Mouse (Mus musculus): Measurements from ENCODE around the gene Micall2. TPM values are rescaled to one million over a fixed set of nuclear protein-coding genes. Genes with fewer than 3 reads are reported as not detected.

Micall2 gene
- polyA plus RNA-seq, 1 experiment from 2014 or later = 3.5 TPM

DNA sequence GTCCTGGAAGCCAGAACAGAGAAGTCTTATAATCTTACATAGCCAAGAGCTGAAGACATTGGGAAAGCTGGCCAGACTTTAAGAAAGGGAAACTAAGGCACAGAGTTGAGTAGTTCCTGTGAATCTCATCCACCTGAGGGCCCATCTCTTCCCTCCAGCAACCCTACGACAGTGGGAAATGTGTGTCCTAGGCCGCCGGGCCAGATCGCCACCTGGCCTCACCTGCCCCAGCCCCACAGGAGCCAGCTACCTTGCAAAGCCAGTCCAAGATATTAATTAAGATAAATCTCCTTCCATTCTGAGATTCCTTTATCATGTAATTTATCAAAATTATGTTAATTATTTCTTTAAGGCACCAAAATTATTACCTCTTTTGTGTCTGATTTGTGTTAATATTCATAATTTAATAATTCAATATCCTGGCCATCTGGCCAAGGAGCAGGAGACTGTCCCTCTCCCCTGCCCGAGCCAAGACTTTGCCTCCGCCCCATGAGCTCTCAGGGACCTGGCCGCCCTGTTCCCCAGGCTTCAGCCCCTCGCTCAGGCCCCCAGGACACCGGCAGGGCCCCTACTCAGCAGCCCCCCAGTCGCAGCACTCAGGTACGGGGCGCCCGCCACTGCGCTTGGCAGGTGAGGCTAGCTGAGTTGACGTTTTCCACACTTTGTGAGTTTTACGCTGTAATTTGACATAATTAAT is 41.7 kb downstream of the Micall2 start:
- Histone ChIP-seq H3K4me3 (no peak overlapping the region), H3K9ac (no peak overlapping the region), H3K36me3 (no peaks in the 10 kb centered on the region), H3K4me2 (peak overlapping the region; percentile 24; the same call in 1 of the 2 replicates), H3K9me3 (no peaks in the 10 kb centered on the region), H3K4me1 (peaks cover 6% of the 10 kb centered on the region; the same call in 1 of the 2 replicates), H3K27ac (no peak overlapping the region), H3K27me3 (no peaks in the 10 kb centered on the region)
- ATAC-seq (ENCODE audit: borderline replicate concordance, extremely low read depth, low FRiP score, low TSS enrichment) = no peak
- 47% methylated on average over 16 of the region's 16 CpGs for WGBS

DNA sequence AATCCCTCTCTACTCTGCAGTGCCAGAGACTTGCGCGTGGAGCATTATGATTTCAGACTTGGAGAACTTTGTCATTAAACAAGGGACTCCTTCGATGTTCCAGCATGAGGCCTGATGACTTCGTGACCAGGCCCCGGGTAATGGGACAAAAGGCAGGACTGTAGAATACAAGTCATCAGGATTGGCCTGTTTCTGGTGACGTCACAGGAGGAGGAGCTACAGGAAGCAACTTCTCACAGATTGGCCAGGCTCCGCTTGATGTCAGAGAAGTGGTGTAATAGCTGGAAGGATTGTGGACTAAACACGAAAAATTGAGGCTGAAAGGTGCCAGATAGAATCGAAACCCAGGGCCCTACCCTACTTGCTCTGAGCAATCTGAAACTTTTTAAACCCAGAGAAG is 45.3 kb downstream of the Micall2 start:
- Histone ChIP-seq H3K27ac (no peak overlapping the region), H3K36me3 (no peaks in the 10 kb centered on the region), H3K27me3 (no peaks in the 10 kb centered on the region), H3K4me1 (peaks cover 17% of the 10 kb centered on the region; the same call in 1 of the 2 replicates), H3K9ac (no peak overlapping the region), H3K4me2 (no peak overlapping the region), H3K9me3 (no peaks in the 10 kb centered on the region), H3K4me3 (no peak overlapping the region)
- no peak for ATAC-seq (ENCODE audit: borderline replicate concordance, extremely low read depth, low FRiP score, low TSS enrichment)
- 74% methylated on average over 9 of the region's 9 CpGs for WGBS

DNA sequence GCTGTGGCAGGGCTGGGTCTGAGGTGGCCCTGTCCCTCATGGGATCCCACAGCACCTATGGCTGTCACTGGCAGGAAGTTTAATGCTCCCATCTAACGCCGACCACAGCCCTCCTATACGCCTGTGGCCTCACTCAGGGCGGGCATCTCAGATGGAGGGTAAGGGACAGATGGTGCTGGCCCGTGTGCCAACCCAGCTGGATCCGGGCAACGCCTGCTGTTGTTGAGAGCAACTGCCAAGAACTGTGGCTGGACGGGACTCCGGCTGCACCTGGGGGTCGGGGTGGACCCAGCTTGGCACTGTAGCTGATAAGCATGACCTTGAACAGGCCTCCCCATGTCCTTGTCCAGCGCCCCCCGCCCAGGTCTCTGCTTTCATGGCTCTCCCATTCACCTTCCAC is 47.8 kb downstream of the Micall2 start:
- H3K27me3 ChIP-seq = peaks cover 13% of the 10 kb centered on the region
- WGBS = 72% methylated on average over 12 of the region's 12 CpGs

GRCm38 (mm10) chr5:139687646-139688045 is 48.5 kb downstream of the Micall2 start:
- Histone ChIP-seq H3K27me3 (peaks cover 18% of the 10 kb centered on the region), H3K9me3 (no peaks in the 10 kb centered on the region), H3K36me3 (no peaks in the 10 kb centered on the region), H3K4me3 (no peak overlapping the region), H3K27ac (no peak overlapping the region), H3K4me1 (peaks cover 12% of the 10 kb centered on the region), H3K9ac (no peak overlapping the region), H3K4me2 (no peak overlapping the region)
- ATAC-seq (ENCODE audit: borderline replicate concordance, extremely low read depth, low FRiP score, low TSS enrichment) = no peak
- 9% methylated on average over 13 of the region's 13 CpGs for WGBS

More for the DNA sequence above, 47.8 kb downstream of the Micall2 start:
- Histone ChIP-seq H3K36me3 (no peaks in the 10 kb centered on the region), H3K9ac (no peak overlapping the region), H3K4me3 (no peak overlapping the region), H3K4me2 (no peak overlapping the region), H3K4me1 (peaks cover 11% of the 10 kb centered on the region; the same call in 1 of the 2 replicates), H3K27ac (no peak overlapping the region), H3K9me3 (no peaks in the 10 kb centered on the region)
- no peak for ATAC-seq (ENCODE audit: borderline replicate concordance, extremely low read depth, low FRiP score, low TSS enrichment)

- Histone ChIP-seq H3K27ac (no peak overlapping the region), H3K4me2 (peak overlapping the region; percentile 34; the same call in 1 of the 2 replicates), H3K9me3 (no peaks in the 10 kb centered on the region), H3K4me1 (peaks cover 21% of the 10 kb centered on the region), H3K27me3 (peaks cover 26% of the 10 kb centered on the region), H3K4me3 (no peak overlapping the region), H3K36me3 (no peaks in the 10 kb centered on the region), H3K9ac (no peak overlapping the region)
- peak; percentile 88 for ATAC-seq (ENCODE audit: borderline replicate concordance, extremely low read depth, low FRiP score, low TSS enrichment)
- 14% methylated on average over 21 of the region's 21 CpGs for WGBS
Measured at GRCm38 (mm10) chr5:139686530-139687249, 49.4 kb downstream of the Micall2 start.

DNA sequence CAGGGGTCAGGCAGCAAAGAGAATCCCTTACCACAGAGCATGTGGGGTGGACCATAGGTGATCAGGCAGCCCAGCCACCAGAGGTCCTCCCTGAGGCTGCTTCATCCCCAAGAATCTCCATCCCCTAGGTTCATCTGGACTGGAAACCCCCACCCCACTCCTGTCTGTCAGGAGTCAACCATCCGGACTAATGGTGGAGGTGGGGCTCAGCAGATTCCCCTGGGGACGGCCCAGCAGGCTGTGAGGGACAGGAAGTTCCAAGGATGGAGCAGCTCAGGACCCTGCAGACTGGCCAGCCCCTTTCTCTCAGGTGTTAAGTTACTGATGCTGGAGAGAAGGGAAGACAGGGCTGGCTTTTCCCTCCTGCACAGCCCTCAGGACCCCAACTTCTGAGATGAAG is 52.9 kb downstream of the Micall2 start:
- Histone ChIP-seq H3K4me3 (no peak overlapping the region), H3K4me2 (no peak overlapping the region), H3K4me1 (peaks cover 23% of the 10 kb centered on the region), H3K9me3 (no peaks in the 10 kb centered on the region), H3K9ac (no peak overlapping the region), H3K36me3 (no peaks in the 10 kb centered on the region), H3K27me3 (peaks cover 31% of the 10 kb centered on the region), H3K27ac (no peak overlapping the region)
- WGBS = 8% methylated on average over 2 of the region's 2 CpGs
- ATAC-seq (ENCODE audit: borderline replicate concordance, extremely low read depth, low FRiP score, low TSS enrichment) = no peak

- Histone ChIP-seq H3K27ac (no peak overlapping the region), H3K4me2 (no peak overlapping the region), H3K4me3 (no peak overlapping the region), H3K9me3 (no peaks in the 10 kb centered on the region), H3K4me1 (peaks cover 23% of the 10 kb centered on the region), H3K9ac (no peak overlapping the region), H3K36me3 (no peaks in the 10 kb centered on the region), H3K27me3 (peaks cover 31% of the 10 kb centered on the region)
- 3% methylated on average over 7 of the region's 7 CpGs for WGBS
- no peak for ATAC-seq (ENCODE audit: borderline replicate concordance, extremely low read depth, low FRiP score, low TSS enrichment)
Measured at GRCm38 (mm10) chr5:139682631-139682977, 53.5 kb downstream of the Micall2 start.

DNA sequence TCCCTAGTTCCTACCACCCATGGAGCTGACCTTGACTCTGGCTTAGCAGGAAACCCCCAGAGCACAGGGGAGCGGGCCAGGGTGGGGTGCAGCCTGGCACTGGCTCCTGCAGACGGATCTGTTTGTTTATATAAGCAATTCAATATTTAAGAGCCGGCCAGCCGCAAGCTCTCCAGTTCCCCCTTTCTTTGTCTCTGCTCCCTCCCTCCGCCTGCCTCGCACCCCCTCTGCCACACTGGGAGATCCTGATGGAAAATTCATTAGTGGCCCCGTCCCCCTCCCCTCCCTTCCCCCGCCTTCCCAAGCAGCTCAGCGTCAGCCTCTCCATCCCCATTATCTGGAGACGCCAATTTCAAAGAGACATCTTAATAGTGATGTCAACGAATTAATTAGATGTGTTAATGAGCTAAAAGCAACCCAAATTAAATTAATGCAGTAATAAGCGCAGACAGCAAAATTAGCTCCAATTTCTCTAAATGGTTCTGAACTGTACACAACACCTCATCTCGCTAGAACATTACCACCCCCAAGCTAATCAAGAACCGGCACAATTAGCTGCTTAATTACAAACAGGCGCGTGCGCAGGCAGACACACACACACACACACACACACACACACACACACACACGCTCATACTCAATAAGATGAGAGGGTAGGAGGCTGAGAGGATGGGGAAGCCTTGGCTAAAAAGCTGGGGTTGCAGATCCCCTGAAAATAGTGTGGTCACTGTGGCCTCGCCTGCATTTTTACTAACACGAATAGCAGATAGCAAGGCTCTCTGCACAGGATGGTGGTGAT is 54.1 kb downstream of the Micall2 start:
- Histone ChIP-seq H3K4me1 (peaks cover 21% of the 10 kb centered on the region), H3K36me3 (no peaks in the 10 kb centered on the region), H3K4me2 (no peak overlapping the region), H3K27me3 (peaks cover 31% of the 10 kb centered on the region), H3K4me3 (no peak overlapping the region), H3K9me3 (no peaks in the 10 kb centered on the region), H3K9ac (no peak overlapping the region), H3K27ac (no peak overlapping the region)
- peak; percentile 23; the same call in 1 of the 2 replicates for ATAC-seq (ENCODE audit: borderline replicate concordance, extremely low read depth, low FRiP score, low TSS enrichment)
- WGBS = 6% methylated on average over 20 of the region's 20 CpGs

GRCm38 (mm10) chr5:139675707-139675967 is 60.5 kb downstream of the Micall2 start:
- Histone ChIP-seq H3K4me3 (no peak overlapping the region), H3K27me3 (peaks cover 40% of the 10 kb centered on the region), H3K27ac (no peak overlapping the region), H3K9ac (no peak overlapping the region), H3K4me1 (no peaks in the 10 kb centered on the region), H3K4me2 (no peak overlapping the region), H3K9me3 (no peaks in the 10 kb centered on the region), H3K36me3 (no peaks in the 10 kb centered on the region)
- ATAC-seq (ENCODE audit: borderline replicate concordance, extremely low read depth, low FRiP score, low TSS enrichment) = peak; percentile 40; the same call in 1 of the 2 replicates

GRCm38 (mm10) chr5:139674940-139675706 is 61.0 kb downstream of the Micall2 start:
- peak; percentile 31; the same call in 1 of the 2 replicates for ATAC-seq (ENCODE audit: borderline replicate concordance, extremely low read depth, low FRiP score, low TSS enrichment)
- Histone ChIP-seq H3K9me3 (no peaks in the 10 kb centered on the region), H3K4me1 (no peaks in the 10 kb centered on the region), H3K27ac (no peak overlapping the region), H3K9ac (no peak overlapping the region), H3K4me3 (no peak overlapping the region), H3K27me3 (peaks cover 42% of the 10 kb centered on the region), H3K36me3 (no peaks in the 10 kb centered on the region), H3K4me2 (no peak overlapping the region)
- WGBS = 17% methylated on average over 13 of the region's 13 CpGs

GRCm38 (mm10) chr5:139669380-139669779 is 66.8 kb downstream of the Micall2 start:
- H3K4me3 ChIP-seq = no peak overlapping the region
- no peaks in the 10 kb centered on the region for H3K36me3 ChIP-seq
- no peak overlapping the region for H3K27ac ChIP-seq
- H3K9me3 ChIP-seq = no peaks in the 10 kb centered on the region
- H3K4me2 ChIP-seq = no peak overlapping the region
- ATAC-seq (ENCODE audit: borderline replicate concordance, extremely low read depth, low FRiP score, low TSS enrichment) = no peak
- WGBS = 13% methylated on average over 8 of the region's 8 CpGs
- 0 out of 2 replicates have a peak, but pooled peaks cover 3% of the 10 kb centered on the region for H3K4me1 ChIP-seq
- peaks cover 76% of the 10 kb centered on the region for H3K27me3 ChIP-seq
- no peak overlapping the region for H3K9ac ChIP-seq
